Comparison of ENCODE assay signal across 11 mouse cellular contexts in genomic region chr13:35659406-35659985, GRCm38 (mm10). TPM values are rescaled to one million over a fixed set of nuclear protein-coding genes. Genes with fewer than 3 reads are reported as not detected.
DNase-seq lines count a peak whose midpoint lies in the region; ATAC-seq and TF ChIP-seq lines count a peak whose summit lies in the region.
"Had no signal": no experiment of that assay in that cellular context is flagged by ENCODE, and none has a peak within 500 bp of the region (broad histone marks: within the 10 kb centered on the region; RNA-seq: fewer than 3 reads in every experiment).

Cdyl (plus strand) TSS chr13:35659833.

- no peak within 1 kb of the TSS for H3K4me2 ChIP-seq in kidney, embryonic 15.5 days

- in situ Hi-C loops in ES-E14 (cut with MboI; ENCODE audit: low sequenced_read_pairs in 2 of 2, unreplicated experiment in 2 of 2): no loop called here

- 42% methylated on average over 4 of the region's 4 CpGs for WGBS in kidney, embryonic 15.5 days

- H3K27ac ChIP-seq in kidney, embryonic 15.5 days: no peak within 1 kb of the TSS
- no peak within 1 kb of the TSS for H3K27ac ChIP-seq in ES-E14 (ENCODE audit: insufficient read depth, low read depth, low read length, poor library complexity, severe bottlenecking)

- H3K9me3 ChIP-seq in kidney, embryonic 15.5 days (replicated peaks): no peaks in the 10 kb centered on the region
- no peaks in the 10 kb centered on the region for H3K9me3 ChIP-seq in ES-E14 (ENCODE audit: control insufficient read depth, insufficient read depth, low read depth, low read length)

- no peak for DNase-seq in kidney, postnatal 14 days
- no peak for DNase-seq in ES-E14 (ENCODE audit: low read depth, low spot score)
- no peak for DNase-seq in adrenal gland, postnatal 10 days
- DNase-seq in layer of hippocampus, postnatal 25 days (ENCODE audit: extremely low spot score in 1 of 2, low spot score in 1 of 2): no peak
- DNase-seq in ovary, adult 18-20 months (ENCODE audit: low spot score): no peak
- DNase-seq in thymus, postnatal 10 days (ENCODE audit: low spot score in 2 of 2): no peak
- no peak for DNase-seq in yolk sac, embryonic 10.5 days (ENCODE audit: low spot score)
- DNase-seq: embryo, embryonic 11 days; kidney, adult 2 months; thymus, postnatal 14 days had no signal

- H3K27me3 ChIP-seq in kidney, embryonic 15.5 days: no peaks in the 10 kb centered on the region

- ATAC-seq in kidney, embryonic 15.5 days (replicated peaks; ENCODE audit: low FRiP score): peak; percentile 88

- no peak within 1 kb of the TSS for H3K9ac ChIP-seq in kidney, embryonic 15.5 days
- H3K9ac ChIP-seq in ES-E14 (ENCODE audit: insufficient read depth, low read depth, low read length, poor library complexity, severe bottlenecking): no peak within 1 kb of the TSS

- no peak within 1 kb of the TSS for H3K4me3 ChIP-seq in kidney, embryonic 15.5 days (replicated peaks)
- no peak within 1 kb of the TSS for H3K4me3 ChIP-seq in ES-E14 (ENCODE audit: insufficient read depth in 1 of 2, low read depth in 1 of 2, low read length in 2 of 2, poor library complexity in 1 of 2, severe bottlenecking in 1 of 2)

- H3K4me1 ChIP-seq in kidney, embryonic 15.5 days: no peaks in the 10 kb centered on the region
- H3K4me1 ChIP-seq in ES-E14 (ENCODE audit: control insufficient read depth in 2 of 2, insufficient read depth in 2 of 2, low read length in 2 of 2, poor library complexity in 1 of 2): no peaks in the 10 kb centered on the region

- H3K36me3 ChIP-seq in kidney, embryonic 15.5 days: no peaks in the 10 kb centered on the region
- no peaks in the 10 kb centered on the region for H3K36me3 ChIP-seq in ES-E14 (ENCODE audit: control insufficient read depth, insufficient read depth, low read length, poor library complexity, severe bottlenecking)

TF ChIP-seq in ES-E14, 5 proteins besides CTCF, POLR2A, EP300 and RAD21:
- TF ChIP-seq CHD2 (IDR thresholded peaks at IDR 0.05; ENCODE audit: low read depth, low read length) (no peak), HCFC1 (IDR thresholded peaks at IDR 0.05; ENCODE audit: borderline replicate concordance, insufficient read depth, low read length) (no peak), ZC3H11A (IDR thresholded peaks at IDR 0.05; ENCODE audit: borderline replicate concordance, low read depth, low read length) (no peak), MAFK (IDR thresholded peaks at IDR 0.05; ENCODE audit: insufficient read depth, low read depth, low read length) (no peak), ZNF384 (IDR thresholded peaks at IDR 0.05; ENCODE audit: low read depth, low read length) (no peak)

RNA-seq across cellular contexts. Expression of gene Cdyl, which starts in this region (rescaled TPM):
- polyA plus RNA-seq in kidney, embryonic 15.5 days (2015; fragmentation: Nextera tagmentation; extraction: Ambion mirVana): 13.0 and 13.1 TPM in 2 replicates
- 20.3 and 20.9 TPM in 2 replicates for total RNA-seq in ES-E14 (2012; rRNA removed)
- total RNA-seq in adrenal gland, postnatal 10 days (2021): 10 to 100 TPM; 22.0 to 22.9 TPM
- 10 to 100 TPM; 22.5 to 24.2 TPM for total RNA-seq in layer of hippocampus, postnatal 25 days (2021)
